Mouse (Mus musculus): ENCODE measurements around the gene Rpl5. TPM values are rescaled to one million over a fixed set of nuclear protein-coding genes. Genes with fewer than 3 reads are reported as not detected.

Rpl5 gene
- polyA plus RNA-seq, 1 experiment, result 75.5 TPM

DNA sequence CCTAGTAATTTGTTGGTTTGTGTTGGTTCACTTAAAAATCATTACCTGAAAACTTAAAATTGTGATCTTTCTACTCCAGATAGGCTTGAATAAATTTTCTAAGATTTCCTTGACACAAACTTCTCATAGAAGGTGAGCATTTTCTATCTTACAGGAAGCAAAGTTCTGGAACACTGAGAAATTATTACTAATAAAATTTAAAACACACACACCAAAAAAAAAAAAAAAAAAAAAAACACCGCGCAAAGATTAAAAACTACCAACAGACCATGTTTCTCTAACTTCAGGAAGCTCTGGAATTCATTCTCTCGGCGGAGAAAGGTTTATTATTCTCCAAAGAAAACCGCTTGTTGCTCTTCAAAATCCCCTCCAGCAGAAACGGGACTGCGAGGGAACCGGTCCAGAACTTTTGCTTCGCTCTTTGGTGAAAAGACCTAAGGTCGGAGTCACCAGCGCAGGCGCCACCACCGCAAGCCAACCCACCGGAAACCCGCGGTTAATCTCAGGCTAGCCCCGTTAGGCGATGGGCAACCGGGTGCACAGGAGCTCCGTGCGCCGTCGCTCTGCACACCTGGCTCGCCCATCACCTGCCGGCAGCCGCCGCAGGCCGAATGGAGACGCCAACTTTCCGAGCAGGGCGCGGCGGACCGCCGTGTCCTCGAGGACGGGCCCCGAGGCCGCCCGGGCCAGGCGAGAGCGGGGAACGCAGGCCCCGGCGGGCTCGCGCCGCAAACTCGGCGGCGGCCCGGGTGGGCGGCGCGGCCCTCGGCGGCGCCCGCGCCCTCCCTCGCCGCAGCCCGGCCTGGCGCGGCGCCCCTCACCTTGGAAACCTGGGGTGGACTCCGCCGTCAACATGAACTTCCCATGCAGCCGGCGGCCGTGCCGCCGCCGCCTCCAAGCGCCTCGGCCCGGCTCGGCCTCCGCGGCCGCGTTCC is 32.1 kb upstream of the Rpl5 start:
- peak overlapping the region; percentile 76 for H3K27ac ChIP-seq (ENCODE audit: insufficient read depth, low read length)
- H3K4me1 ChIP-seq (ENCODE audit: control insufficient read depth, insufficient read depth, low read length), result peaks cover 4% of the 10 kb centered on the region
- H3K4me3 ChIP-seq (replicated peaks; ENCODE audit: insufficient read depth, low read depth, low read length), result peak overlapping the region; percentile 92
- TF ChIP-seq CTCF (IDR thresholded peaks at IDR 0.05; ENCODE audit: borderline replicate concordance, insufficient read depth, low read depth, low read length) (no peak), POLR2A (IDR thresholded peaks at IDR 0.05; ENCODE audit: borderline replicate concordance, insufficient read depth, low read length) (no peak)
- no peaks in the 10 kb centered on the region for H3K27me3 ChIP-seq (ENCODE audit: control insufficient read depth, insufficient read depth, low read length)
- DNase-seq, result peak; percentile 56 to 68
- under 1% methylated on average over 81 of the region's 82 CpGs for WGBS

DNA sequence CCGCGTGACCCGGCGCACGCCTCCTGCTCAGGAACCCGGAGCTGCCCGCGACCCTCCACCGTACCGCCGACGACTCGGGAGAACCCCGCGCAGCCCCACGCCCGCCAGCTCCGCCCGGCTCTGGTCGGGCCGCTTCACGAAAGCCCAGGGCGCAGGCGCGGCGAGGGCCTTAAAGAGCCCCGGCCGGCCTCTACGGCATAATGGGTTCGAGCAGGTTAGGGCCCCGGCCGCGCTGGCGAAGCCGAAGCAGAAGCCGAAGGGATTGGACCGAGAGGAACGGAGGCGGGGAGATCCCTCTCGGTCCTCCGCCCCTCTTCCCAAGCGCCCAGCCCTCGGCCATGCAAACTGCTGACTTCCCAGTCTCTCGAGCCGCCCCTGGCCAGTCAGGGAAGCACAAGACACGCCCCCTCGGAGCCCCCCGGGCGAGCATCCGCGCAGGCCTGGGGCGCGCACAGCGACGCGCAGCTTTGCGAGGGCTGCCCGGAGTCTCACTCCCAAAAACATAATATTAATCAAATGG is 31.3 kb upstream of the Rpl5 start:
- Histone ChIP-seq H3K4me3 (replicated peaks; ENCODE audit: insufficient read depth, low read depth, low read length) (peak overlapping the region; percentile 92), H3K4me1 (ENCODE audit: control insufficient read depth, insufficient read depth, low read length) (peaks cover 4% of the 10 kb centered on the region), H3K27me3 (ENCODE audit: control insufficient read depth, insufficient read depth, low read length) (no peaks in the 10 kb centered on the region), H3K27ac (ENCODE audit: insufficient read depth, low read length) (peak overlapping the region; percentile 76; the same call in 1 of the 2 replicates)
- under 1% methylated on average over 58 of the region's 58 CpGs for WGBS
- peak; percentile 93 to 94 for DNase-seq
- TF ChIP-seq CTCF (IDR thresholded peaks at IDR 0.05; ENCODE audit: borderline replicate concordance, insufficient read depth, low read depth, low read length) (no peak), POLR2A (IDR thresholded peaks at IDR 0.05; ENCODE audit: borderline replicate concordance, insufficient read depth, low read length) (peak; percentile 45; the same call in 1 of the 2 replicates)

DNA sequence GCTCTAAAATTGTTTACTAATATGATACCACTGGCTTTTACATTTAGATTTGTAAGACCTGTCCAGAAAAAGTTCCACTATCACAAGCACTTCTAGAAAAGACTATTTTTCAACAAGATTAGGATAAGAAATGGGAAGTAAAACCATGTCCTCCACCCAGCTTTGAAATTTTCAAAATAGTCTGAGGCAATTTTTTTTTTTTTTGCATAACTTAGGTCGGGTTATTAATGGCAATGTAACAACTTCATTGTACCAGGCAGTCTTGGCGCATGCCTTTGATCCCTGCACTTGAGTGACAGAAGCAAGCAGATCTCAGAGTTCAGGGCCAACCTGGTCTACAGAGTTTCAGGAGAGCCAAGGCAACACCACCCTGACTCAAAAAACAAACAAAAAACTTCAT is 30.6 kb upstream of the Rpl5 start:
- H3K4me1 ChIP-seq (ENCODE audit: control insufficient read depth, insufficient read depth, low read length), result peaks cover 4% of the 10 kb centered on the region
- H3K27ac ChIP-seq (ENCODE audit: insufficient read depth, low read length), result no peak overlapping the region
- no peak for TF ChIP-seq POLR2A (IDR thresholded peaks at IDR 0.05; ENCODE audit: borderline replicate concordance, insufficient read depth, low read length)
- TF ChIP-seq CTCF (IDR thresholded peaks at IDR 0.05; ENCODE audit: borderline replicate concordance, insufficient read depth, low read depth, low read length), result no peak
- WGBS, result 44% methylated on average over 2 of the region's 2 CpGs
- H3K27me3 ChIP-seq (ENCODE audit: control insufficient read depth, insufficient read depth, low read length), result no peaks in the 10 kb centered on the region
- no peak overlapping the region for H3K4me3 ChIP-seq (replicated peaks; ENCODE audit: insufficient read depth, low read depth, low read length)
- DNase-seq, result no peak

DNA sequence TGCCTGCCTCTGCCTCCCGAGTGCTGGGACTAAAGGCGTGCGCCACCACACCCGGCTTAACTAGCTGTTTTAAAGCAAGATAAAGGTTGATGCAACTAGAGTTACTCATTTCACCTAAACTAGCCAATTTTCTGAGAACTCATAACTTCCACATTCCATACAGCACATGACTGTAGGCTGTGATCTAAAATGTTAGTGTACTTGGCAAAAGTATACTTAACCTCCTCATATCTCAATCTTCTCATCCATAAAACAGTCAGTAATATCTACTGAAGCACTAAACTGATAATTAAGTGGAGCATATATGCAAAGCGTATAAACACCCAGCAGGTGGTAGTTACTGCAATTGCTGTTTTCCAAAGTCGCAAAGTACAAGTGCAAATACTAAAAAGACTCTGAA is 27.0 kb upstream of the Rpl5 start:
- Histone ChIP-seq H3K4me1 (ENCODE audit: control insufficient read depth, insufficient read depth, low read length) (no peaks in the 10 kb centered on the region), H3K27ac (ENCODE audit: insufficient read depth, low read length) (no peak overlapping the region), H3K4me3 (replicated peaks; ENCODE audit: insufficient read depth, low read depth, low read length) (no peak overlapping the region), H3K27me3 (ENCODE audit: control insufficient read depth, insufficient read depth, low read length) (no peaks in the 10 kb centered on the region)
- no peak for TF ChIP-seq CTCF (IDR thresholded peaks at IDR 0.05; ENCODE audit: borderline replicate concordance, insufficient read depth, low read depth, low read length)
- no peak for TF ChIP-seq POLR2A (IDR thresholded peaks at IDR 0.05; ENCODE audit: borderline replicate concordance, insufficient read depth, low read length)
- no peak for DNase-seq
- 83% methylated on average over 6 of the region's 6 CpGs for WGBS

DNA sequence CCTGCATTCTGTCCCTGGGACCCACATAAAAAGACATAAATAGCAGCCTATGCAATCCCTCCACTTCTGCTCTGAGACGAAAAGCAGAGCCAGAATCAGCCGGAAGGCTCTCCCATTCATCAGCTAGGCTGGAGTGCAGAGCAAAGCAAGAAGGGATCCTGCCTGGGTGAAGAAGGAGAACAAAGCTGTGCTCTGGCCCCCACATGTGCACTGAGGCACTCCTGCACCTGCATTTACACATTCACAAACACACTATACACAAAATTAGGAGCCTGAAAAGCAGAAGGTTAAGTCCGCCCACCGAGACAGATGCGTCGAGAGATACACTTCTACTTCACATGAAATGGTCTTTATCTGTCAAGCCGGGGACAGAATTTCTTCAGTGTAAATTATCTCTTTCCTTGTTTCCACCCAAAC is 26.4 kb upstream of the Rpl5 start:
- DNase-seq, result no peak
- no peaks in the 10 kb centered on the region for H3K4me1 ChIP-seq (ENCODE audit: control insufficient read depth, insufficient read depth, low read length)
- TF ChIP-seq POLR2A (IDR thresholded peaks at IDR 0.05; ENCODE audit: borderline replicate concordance, insufficient read depth, low read length) (no peak), CTCF (IDR thresholded peaks at IDR 0.05; ENCODE audit: borderline replicate concordance, insufficient read depth, low read depth, low read length) (no peak)

DNA sequence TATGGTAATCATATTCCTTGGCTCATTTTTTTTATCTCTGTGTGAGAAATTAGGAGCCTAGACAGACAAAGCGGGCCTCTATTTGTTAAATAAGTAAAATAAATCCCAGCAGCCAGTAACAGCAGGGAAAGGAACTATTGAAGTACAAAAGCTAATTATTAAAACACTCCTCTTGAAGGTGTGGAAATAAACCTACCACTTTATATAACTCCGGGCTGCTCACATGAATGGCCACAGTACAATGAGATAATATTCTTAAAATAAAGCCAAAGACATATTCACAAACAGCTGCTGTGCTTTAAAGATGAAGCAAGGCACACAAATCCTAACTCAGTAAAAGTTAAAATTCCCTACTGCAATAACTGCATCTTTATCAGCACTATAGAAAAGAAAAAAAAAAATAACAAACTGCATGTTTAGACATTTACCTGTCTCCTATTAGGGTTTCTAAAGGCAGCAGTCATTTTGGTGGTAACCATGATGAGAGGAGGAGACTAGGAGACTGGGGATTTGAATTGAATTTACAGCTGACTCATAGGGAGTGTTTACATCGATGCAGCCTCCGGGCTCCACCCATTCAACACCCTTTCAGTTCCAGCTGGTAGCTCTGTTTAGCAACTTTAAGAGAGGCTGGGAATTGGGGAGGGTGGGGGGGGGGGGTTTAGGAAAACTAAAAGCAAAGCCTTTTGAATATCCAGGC is 25.6 kb upstream of the Rpl5 start, which contains the start of gene Evi5:
Gene Evi5, minus strand, starts transcription at position 547 of the 700 bp plus-strand sequence.
- H3K27ac ChIP-seq (ENCODE audit: insufficient read depth, low read length), result no peak within 1 kb of the TSS

More for the DNA sequence above, 26.4 kb upstream of the Rpl5 start:
- WGBS, result 74% methylated on average over 7 of the region's 7 CpGs
- Histone ChIP-seq H3K4me3 (replicated peaks; ENCODE audit: insufficient read depth, low read depth, low read length) (no peak overlapping the region), H3K27me3 (ENCODE audit: control insufficient read depth, insufficient read depth, low read length) (no peaks in the 10 kb centered on the region), H3K27ac (ENCODE audit: insufficient read depth, low read length) (no peak overlapping the region)

DNA sequence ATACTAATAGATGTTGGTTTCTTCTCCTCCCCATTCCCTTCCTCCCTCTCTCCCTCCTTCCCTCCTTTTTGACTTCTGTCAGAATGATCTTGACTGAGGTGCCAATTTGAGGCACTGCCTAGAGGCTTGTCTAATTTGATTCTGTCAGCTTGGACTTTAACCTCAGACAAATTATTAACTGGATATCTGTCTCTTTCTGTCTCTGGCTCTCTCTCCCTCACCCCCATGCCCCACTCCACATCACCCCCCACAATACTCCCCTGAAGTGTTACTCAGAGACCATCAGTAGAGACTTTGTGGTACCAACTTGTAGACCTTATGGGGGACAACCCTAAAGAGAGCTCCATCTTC is 25.1 kb upstream of the Rpl5 start:
- Histone ChIP-seq H3K27ac (ENCODE audit: insufficient read depth, low read length) (no peak overlapping the region), H3K4me3 (replicated peaks; ENCODE audit: insufficient read depth, low read depth, low read length) (no peak overlapping the region), H3K27me3 (ENCODE audit: control insufficient read depth, insufficient read depth, low read length) (no peaks in the 10 kb centered on the region), H3K4me1 (ENCODE audit: control insufficient read depth, insufficient read depth, low read length) (no peaks in the 10 kb centered on the region)
- DNase-seq, result no peak
- TF ChIP-seq POLR2A (IDR thresholded peaks at IDR 0.05; ENCODE audit: borderline replicate concordance, insufficient read depth, low read length) (no peak), CTCF (IDR thresholded peaks at IDR 0.05; ENCODE audit: borderline replicate concordance, insufficient read depth, low read depth, low read length) (no peak)

More for the DNA sequence above, 25.6 kb upstream of the Rpl5 start, which contains the start of gene Evi5:
- Histone ChIP-seq H3K27me3 (ENCODE audit: control insufficient read depth, insufficient read depth, low read length) (no peaks in the 10 kb centered on the region), H3K4me1 (ENCODE audit: control insufficient read depth, insufficient read depth, low read length) (no peaks in the 10 kb centered on the region), H3K4me3 (replicated peaks; ENCODE audit: insufficient read depth, low read depth, low read length) (no peak within 1 kb of the TSS)
- DNase-seq, result no peak
- WGBS, result 52% methylated on average over 4 of the region's 4 CpGs
- TF ChIP-seq POLR2A (IDR thresholded peaks at IDR 0.05; ENCODE audit: borderline replicate concordance, insufficient read depth, low read length) (no peak), CTCF (IDR thresholded peaks at IDR 0.05; ENCODE audit: borderline replicate concordance, insufficient read depth, low read depth, low read length) (no peak)
